Mouse (Mus musculus) megakaryocyte, embryonic 14.5 days (primary cell): ENCODE results near the gene Srsf11.

Experiments
- FLI1 ChIP-seq: IDR thresholded peaks from 2 replicates; pipeline ENCODE4 v1.6.1; 2012; ENCODE audit warnings: low read length, inconsistent platforms, mixed read lengths
- GATA1 ChIP-seq: IDR thresholded peaks from 3 replicates; pipeline ENCODE4 v1.6.1; 2012; ENCODE audit warnings: mixed read lengths, low read length, inconsistent platforms, borderline replicate concordance

GRCm38 (mm10) chr3:158077380-158077772, 40.9 kb upstream of the Srsf11 start:
- TF ChIP-seq GATA1 (no peak), FLI1 (no peak)
